Mouse (Mus musculus): ENCODE data around the gene Dph2. TPM values are rescaled to one million over a fixed set of nuclear protein-coding genes. Genes with fewer than 3 reads are reported as not detected.
A peak's percentile ranks its signal among the peaks of the same experiment; 100 is the strongest.

The Dph2 gene
- polyA plus RNA-seq (2015; fragmentation: Nextera tagmentation; extraction: Ambion mirVana) = 9.8 and 10.5 TPM in 2 replicates

DNA sequence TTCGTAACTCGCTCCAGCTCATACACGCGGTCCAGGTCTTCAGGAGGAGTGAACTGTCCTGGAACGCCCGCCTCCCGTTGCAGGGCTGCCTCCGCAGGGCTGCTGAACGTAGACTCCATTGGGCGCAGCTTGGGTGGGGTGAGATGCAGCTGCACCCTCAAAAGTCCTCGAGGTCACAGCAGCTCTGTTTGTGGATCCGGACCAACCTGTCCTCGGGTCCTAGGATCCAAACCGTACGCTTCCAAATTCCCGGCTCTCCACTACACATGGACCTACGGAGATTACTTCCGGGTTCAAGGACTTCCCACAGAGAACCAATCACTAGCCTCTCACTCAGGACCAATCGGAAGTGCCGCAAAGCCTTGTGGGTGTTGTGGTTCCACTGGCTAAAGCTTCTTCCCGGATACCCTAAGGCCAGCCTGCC is at the start of gene Dph2:
Gene Dph2, minus strand, starts transcription at position 295 of the 424 bp plus-strand sequence.
- peak within 1 kb of the TSS; percentile 77 for H3K4me2 ChIP-seq
- peaks cover 49% of the 10 kb centered on the region for H3K36me3 ChIP-seq

DNA sequence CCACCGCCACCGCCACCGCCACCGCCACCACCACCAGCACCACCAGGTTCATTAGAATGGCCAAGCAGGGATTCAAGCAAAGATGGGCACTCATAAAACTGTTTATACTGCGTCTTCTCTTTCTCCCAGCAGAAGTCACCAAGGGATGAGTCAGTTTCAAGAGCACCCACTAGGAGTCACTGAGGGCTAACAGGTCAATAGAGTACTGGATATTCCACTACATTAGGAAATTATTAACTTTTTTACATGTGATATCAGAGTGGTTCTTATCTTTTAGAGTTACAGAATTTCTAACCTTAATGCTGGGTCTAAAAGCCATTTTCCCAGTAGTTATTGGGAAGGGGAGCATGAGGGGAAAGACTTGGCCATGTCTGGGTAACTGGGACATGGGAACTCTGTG is 45.1 kb upstream of the Dph2 start:
- Histone ChIP-seq H3K4me2 (no peak overlapping the region), H3K9ac (no peak overlapping the region), H3K27me3 (peaks cover 3% of the 10 kb centered on the region; the same call in 1 of the 2 replicates), H3K4me3 (replicated peaks) (no peak overlapping the region), H3K4me1 (replicated peaks) (no peaks in the 10 kb centered on the region), H3K9me3 (replicated peaks) (no peaks in the 10 kb centered on the region), H3K36me3 (no peaks in the 10 kb centered on the region), H3K27ac (no peak overlapping the region)
- no peak for ATAC-seq (ENCODE audit: low read depth)
- DNase-seq = no peak
- 90% methylated on average over 5 of the region's 5 CpGs for WGBS (ENCODE audit: insufficient replicate concordance)

More for the DNA sequence above, at the start of gene Dph2:
- Histone ChIP-seq H3K27me3 (no peaks in the 10 kb centered on the region), H3K4me3 (replicated peaks) (peak within 1 kb of the TSS; percentile 85), H3K4me1 (replicated peaks) (peaks cover 25% of the 10 kb centered on the region), H3K9ac (peak within 1 kb of the TSS; percentile 70), H3K9me3 (replicated peaks) (no peaks in the 10 kb centered on the region), H3K27ac (0 out of 2 replicates have a peak within 1 kb of the TSS, but pooled peaks have one; percentile 25)
- DNase-seq (peak; percentile 75), ATAC-seq (ENCODE audit: low read depth) (peak; percentile 78)
- under 1% methylated on average over 21 of the region's 21 CpGs for WGBS (ENCODE audit: insufficient replicate concordance)

- DNase-seq (no peak), ATAC-seq (ENCODE audit: low read depth) (no peak)
- H3K9me3 ChIP-seq (replicated peaks) = peaks cover 3% of the 10 kb centered on the region; the same call in 1 of the 2 replicates
- H3K27ac ChIP-seq = no peak overlapping the region
- H3K36me3 ChIP-seq = no peaks in the 10 kb centered on the region
- H3K4me2 ChIP-seq = no peak overlapping the region
- 69% methylated on average over 4 of the region's 4 CpGs for WGBS (ENCODE audit: insufficient replicate concordance)
- H3K4me3 ChIP-seq (replicated peaks) = no peak overlapping the region
- no peak overlapping the region for H3K9ac ChIP-seq
- peaks cover 31% of the 10 kb centered on the region for H3K27me3 ChIP-seq
- H3K4me1 ChIP-seq (replicated peaks) = peaks cover 14% of the 10 kb centered on the region
Measured at GRCm38 (mm10) chr4:117934081-117934480, 42.2 kb upstream of the Dph2 start.

- Histone ChIP-seq H3K4me1 (replicated peaks) (peaks cover 22% of the 10 kb centered on the region), H3K4me3 (replicated peaks) (no peak overlapping the region), H3K27me3 (peaks cover 37% of the 10 kb centered on the region), H3K9ac (no peak overlapping the region), H3K9me3 (replicated peaks) (peaks cover 3% of the 10 kb centered on the region; the same call in 1 of the 2 replicates), H3K4me2 (no peak overlapping the region), H3K36me3 (no peaks in the 10 kb centered on the region), H3K27ac (no peak overlapping the region)
- 67% methylated on average over 5 of the region's 5 CpGs for WGBS (ENCODE audit: insufficient replicate concordance)
- ATAC-seq (ENCODE audit: low read depth) = no peak
- no peak for DNase-seq
Measured at GRCm38 (mm10) chr4:117933248-117933647, 41.4 kb upstream of the Dph2 start.

DNA sequence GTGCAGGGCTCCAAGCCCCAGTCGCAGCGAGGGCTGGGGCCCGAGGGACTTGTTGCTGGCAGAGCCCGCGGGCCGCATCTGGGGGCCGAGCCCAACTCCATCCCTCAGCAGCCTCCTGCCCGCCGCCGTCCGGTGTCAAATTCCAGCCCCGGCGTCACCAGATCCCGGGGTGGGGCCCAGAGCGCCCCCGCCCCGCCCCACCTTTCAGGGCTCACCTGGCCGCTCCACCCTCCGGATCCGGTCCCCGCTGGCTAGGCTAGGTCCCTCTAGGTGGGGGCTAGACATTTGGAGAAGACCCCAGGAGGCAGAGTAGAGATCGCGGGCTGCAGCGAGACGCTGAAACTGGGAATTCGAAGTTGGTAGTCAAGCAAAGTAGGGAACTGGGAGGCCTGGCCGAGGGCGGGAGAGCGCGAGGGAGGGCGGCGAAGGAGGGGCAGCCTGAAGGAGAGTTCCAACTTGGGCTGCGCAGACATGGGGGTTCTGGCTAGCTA is 37.6 kb upstream of the Dph2 start, which contains the start of gene Artn:
Gene Artn, minus strand, starts transcription at position 373 of the 491 bp plus-strand sequence.
- H3K27ac ChIP-seq = peak within 1 kb of the TSS; percentile 83
- H3K36me3 ChIP-seq = no peaks in the 10 kb centered on the region
- peaks cover 3% of the 10 kb centered on the region; the same call in 1 of the 2 replicates for H3K9me3 ChIP-seq (replicated peaks)
- ATAC-seq (ENCODE audit: low read depth) (peak; percentile 4; the same call in 1 of the 2 replicates), DNase-seq (peak; percentile 24)
- peaks cover 48% of the 10 kb centered on the region for H3K4me1 ChIP-seq (replicated peaks)
- H3K4me3 ChIP-seq (replicated peaks) = peak within 1 kb of the TSS; percentile 63
- H3K9ac ChIP-seq = peak within 1 kb of the TSS; percentile 77
- WGBS (ENCODE audit: insufficient replicate concordance) = 1% methylated on average over 33 of the region's 33 CpGs
- H3K27me3 ChIP-seq = peaks cover 74% of the 10 kb centered on the region
- peak within 1 kb of the TSS; percentile 71 for H3K4me2 ChIP-seq

DNA sequence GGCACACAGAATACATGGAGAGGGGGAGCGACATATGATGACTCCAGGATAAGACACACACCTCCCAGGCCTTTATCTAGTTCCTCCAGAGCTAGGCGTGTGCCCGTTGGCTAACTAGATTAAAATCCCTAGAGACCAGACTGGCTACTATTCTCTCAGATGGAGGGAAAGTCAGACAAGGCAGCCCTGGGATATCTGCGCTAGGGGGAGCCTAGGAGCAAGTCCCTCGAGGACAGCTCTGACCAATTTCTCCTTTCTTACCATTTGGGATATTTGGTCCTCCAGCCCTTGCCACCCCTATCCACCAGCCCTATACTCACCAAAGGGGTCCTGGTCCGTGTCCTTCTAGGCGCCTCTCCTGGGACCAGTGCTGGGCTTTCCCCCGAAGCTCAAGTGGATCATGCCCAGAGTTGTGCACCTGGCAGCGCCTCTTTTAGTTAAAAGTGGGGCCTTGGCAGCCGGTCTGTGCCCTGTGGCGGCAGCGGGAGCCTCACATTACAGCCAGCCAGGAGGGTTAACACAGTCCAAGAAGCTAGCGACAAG is 36.9 kb upstream of the Dph2 start:
- peaks cover 55% of the 10 kb centered on the region for H3K4me1 ChIP-seq (replicated peaks)
- peak overlapping the region; percentile 63 for H3K4me3 ChIP-seq (replicated peaks)
- H3K4me2 ChIP-seq = peak overlapping the region; percentile 71
- H3K9me3 ChIP-seq (replicated peaks) = peaks cover 3% of the 10 kb centered on the region; the same call in 1 of the 2 replicates
- WGBS (ENCODE audit: insufficient replicate concordance) = 1% methylated on average over 13 of the region's 13 CpGs
- peak overlapping the region; percentile 77 for H3K9ac ChIP-seq
- H3K27ac ChIP-seq = peak overlapping the region; percentile 83
- H3K27me3 ChIP-seq = peaks cover 81% of the 10 kb centered on the region
- DNase-seq (peak; percentile 87), ATAC-seq (ENCODE audit: low read depth) (peak; percentile 95)
- H3K36me3 ChIP-seq = no peaks in the 10 kb centered on the region

DNA sequence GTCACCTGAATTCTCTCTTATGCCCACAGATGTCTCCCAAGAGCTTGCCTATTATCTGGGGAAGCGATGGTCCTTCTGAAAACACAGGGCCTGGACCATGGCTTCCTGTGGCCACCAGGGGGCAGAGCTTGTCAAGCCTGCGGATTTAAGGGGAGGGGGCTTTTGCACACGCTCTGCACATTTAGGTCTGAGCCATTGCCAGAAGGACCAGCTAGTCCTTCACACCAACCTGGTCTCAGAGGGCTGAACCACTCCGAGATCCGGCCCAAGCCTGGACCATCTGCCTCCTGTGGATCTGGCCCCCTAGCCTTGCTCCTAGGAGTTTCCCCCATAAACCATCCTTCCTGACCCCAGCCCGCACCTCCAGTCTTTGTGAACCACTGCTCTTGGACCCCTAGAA is 36.4 kb upstream of the Dph2 start:
- Histone ChIP-seq H3K27ac (peak overlapping the region; percentile 77), H3K9me3 (replicated peaks) (peaks cover 3% of the 10 kb centered on the region; the same call in 1 of the 2 replicates), H3K36me3 (no peaks in the 10 kb centered on the region), H3K9ac (peak overlapping the region; percentile 67), H3K4me1 (replicated peaks) (peaks cover 55% of the 10 kb centered on the region), H3K4me2 (peak overlapping the region; percentile 71), H3K4me3 (replicated peaks) (peak overlapping the region; percentile 63), H3K27me3 (peaks cover 86% of the 10 kb centered on the region)
- 13% methylated on average over 6 of the region's 6 CpGs for WGBS (ENCODE audit: insufficient replicate concordance)
- ATAC-seq (ENCODE audit: low read depth) (peak; percentile 33), DNase-seq (no peak)

DNA sequence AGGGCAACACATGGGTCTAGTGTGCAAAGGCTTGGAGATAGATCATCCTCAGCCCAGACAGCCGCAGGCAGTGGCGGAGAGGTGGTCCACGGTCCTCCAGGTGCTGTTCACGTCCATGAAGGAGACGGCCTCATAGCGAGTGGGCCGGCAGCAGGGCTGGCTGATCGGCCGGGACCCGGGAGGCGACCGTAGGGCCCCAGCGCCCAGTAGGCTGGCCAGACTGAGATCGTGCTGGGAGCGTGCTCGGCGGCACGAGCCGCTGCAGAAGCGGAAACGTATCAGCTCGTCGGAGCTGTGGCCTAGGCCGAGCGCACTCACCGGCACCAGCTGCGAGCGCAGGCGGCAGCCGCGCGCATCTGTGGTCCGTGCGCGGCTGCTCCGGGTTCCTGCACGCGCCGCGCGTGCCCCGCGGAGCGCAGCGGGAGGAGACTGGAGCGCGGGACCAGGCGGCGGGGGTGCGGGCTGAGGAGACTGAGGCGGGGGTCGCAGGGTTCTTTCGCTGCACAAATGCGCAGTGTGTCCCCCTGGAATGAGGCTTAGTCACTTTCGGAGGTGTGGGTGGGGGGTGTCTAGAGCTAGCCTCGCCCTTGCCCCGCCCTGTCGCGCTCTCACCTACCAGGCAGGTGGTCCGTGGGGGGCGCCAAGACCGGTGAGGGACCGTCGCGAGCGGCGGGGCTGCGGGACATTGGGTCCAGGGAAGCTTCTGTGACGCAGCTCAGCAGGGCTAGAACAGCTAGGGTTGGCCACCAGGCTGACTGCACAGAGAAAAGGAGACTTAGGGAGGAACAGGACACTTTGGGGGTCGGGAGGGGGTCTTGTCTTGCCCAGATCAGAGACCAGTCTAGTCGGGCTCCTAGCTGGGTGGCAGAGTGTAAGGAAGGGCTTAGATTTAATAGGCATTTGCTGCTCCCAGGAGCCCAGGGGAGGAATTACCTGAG is 35.0 kb upstream of the Dph2 start:
- ATAC-seq (ENCODE audit: low read depth) = no peak
- Histone ChIP-seq H3K9ac (peak overlapping the region; percentile 67), H3K4me3 (replicated peaks) (peak overlapping the region; percentile 63), H3K27me3 (peaks cover 96% of the 10 kb centered on the region), H3K27ac (no peak overlapping the region), H3K36me3 (no peaks in the 10 kb centered on the region), H3K4me1 (replicated peaks) (peaks cover 55% of the 10 kb centered on the region), H3K4me2 (peak overlapping the region; percentile 71), H3K9me3 (replicated peaks) (peaks cover 3% of the 10 kb centered on the region; the same call in 1 of the 2 replicates)
- DNase-seq = no peak
- WGBS (ENCODE audit: insufficient replicate concordance) = 2% methylated on average over 71 of the region's 71 CpGs

DNA sequence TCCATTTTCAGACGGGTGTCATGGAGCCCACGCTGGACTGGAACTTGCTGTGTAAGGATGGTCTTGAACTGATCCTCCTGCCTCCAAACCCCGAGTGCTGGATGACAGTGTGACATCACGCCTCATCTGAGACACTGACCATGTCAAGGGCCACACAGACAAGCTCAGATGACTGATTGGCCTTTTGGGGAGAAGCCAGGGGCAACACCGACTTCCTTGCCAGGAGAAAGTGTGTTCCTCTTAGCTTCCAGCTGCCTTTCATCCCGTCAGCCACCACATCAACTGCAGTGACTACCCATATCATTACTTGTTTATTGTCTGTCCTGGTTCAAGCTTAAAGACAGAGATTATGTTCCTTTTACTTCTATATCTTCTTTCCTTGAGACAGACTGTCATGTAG is 33.1 kb upstream of the Dph2 start:
- Histone ChIP-seq H3K27me3 (peaks cover 84% of the 10 kb centered on the region), H3K4me1 (replicated peaks) (peaks cover 51% of the 10 kb centered on the region), H3K4me2 (no peak overlapping the region), H3K36me3 (no peaks in the 10 kb centered on the region), H3K9ac (no peak overlapping the region), H3K27ac (no peak overlapping the region), H3K4me3 (replicated peaks) (no peak overlapping the region), H3K9me3 (replicated peaks) (no peaks in the 10 kb centered on the region)
- 49% methylated on average over 5 of the region's 6 CpGs for WGBS (ENCODE audit: insufficient replicate concordance)
- ATAC-seq (ENCODE audit: low read depth) = no peak
- DNase-seq = no peak

DNA sequence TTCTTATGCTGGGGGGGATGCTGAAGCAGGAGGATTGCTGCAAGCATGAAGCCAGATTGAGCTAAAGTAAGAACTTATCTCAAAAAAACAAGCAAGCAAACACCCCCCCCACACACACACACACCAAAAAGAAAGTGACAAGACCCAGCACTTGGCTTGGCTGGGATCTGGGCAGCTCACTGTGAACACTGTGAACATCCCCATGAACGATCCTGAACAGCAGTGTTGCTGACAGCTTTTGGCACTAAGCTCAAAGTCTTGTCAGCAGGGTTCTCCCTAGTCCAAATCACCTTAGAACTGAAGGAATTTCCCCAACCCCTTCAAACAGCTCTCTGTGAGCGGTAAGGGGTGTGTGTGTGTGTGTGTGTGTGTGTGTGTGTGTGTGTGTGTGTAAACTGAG is 31.6 kb upstream of the Dph2 start:
- ATAC-seq (ENCODE audit: low read depth) = no peak
- no peak for DNase-seq
- peaks cover 42% of the 10 kb centered on the region for H3K4me1 ChIP-seq (replicated peaks)
- 68% methylated on average over 2 of the region's 2 CpGs for WGBS (ENCODE audit: insufficient replicate concordance)
- H3K36me3 ChIP-seq = no peaks in the 10 kb centered on the region
- no peak overlapping the region for H3K4me3 ChIP-seq (replicated peaks)
- peaks cover 72% of the 10 kb centered on the region for H3K27me3 ChIP-seq
- H3K9ac ChIP-seq = no peak overlapping the region
- H3K27ac ChIP-seq = no peak overlapping the region
- H3K9me3 ChIP-seq (replicated peaks) = no peaks in the 10 kb centered on the region
- H3K4me2 ChIP-seq = no peak overlapping the region

DNA sequence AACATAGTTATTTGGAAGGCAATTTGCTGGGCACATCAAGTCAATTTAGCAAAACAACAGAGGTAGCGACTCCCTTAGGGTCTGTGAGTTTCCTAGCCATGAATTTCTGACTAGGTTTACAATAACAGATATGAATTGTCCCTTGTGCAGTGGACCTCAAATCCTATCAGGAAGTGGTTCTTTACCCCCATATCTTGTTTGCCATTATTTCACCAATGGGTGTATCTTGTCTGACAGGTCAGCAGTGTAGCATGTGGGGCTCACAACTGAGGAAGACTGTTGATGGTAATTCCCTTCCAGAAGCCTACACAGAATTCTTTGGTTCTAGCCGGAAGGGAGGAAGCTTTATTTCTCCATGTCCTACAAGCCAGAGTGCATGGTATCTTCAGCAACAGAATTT is 29.5 kb upstream of the Dph2 start:
- 67% methylated on average over 2 of the region's 2 CpGs for WGBS (ENCODE audit: insufficient replicate concordance)
- Histone ChIP-seq H3K27me3 (peaks cover 51% of the 10 kb centered on the region), H3K9ac (no peak overlapping the region), H3K4me3 (replicated peaks) (no peak overlapping the region), H3K9me3 (replicated peaks) (no peaks in the 10 kb centered on the region), H3K36me3 (no peaks in the 10 kb centered on the region), H3K4me2 (no peak overlapping the region), H3K4me1 (replicated peaks) (peaks cover 42% of the 10 kb centered on the region), H3K27ac (no peak overlapping the region)
- DNase-seq (no peak), ATAC-seq (ENCODE audit: low read depth) (no peak)
